Mouse (Mus musculus) lung, postnatal 0 days (tissue): ENCODE measurements around the gene Ifitm3. TPM values are rescaled to one million over a fixed set of nuclear protein-coding genes. Genes with fewer than 3 reads are reported as not detected.

ENCODE experiments used
- ATAC-seq: fragments of 200-750 bp; cut with Nextera tagmentation; 2 replicates; pipeline ENCODE4 v1.8.0; 2017; ENCODE audit warnings: moderate library complexity
- DNase-seq: peaks from one replicate; pipeline ENCODE4 v3.0.0-alpha.2; 2016; ENCODE audit warnings: low spot score
- H3K27ac ChIP-seq: fragments of 300-500 bp; sonication (generic); 2 replicates; pipeline ENCODE4 v1.5.1; 2014; ENCODE audit warnings: antibody characterized with exemption, mild to moderate bottlenecking, low read length, mixed read lengths
- H3K27me3 ChIP-seq: fragments of 300-500 bp; sonication (generic); replicated peaks from 2 replicates; pipeline ENCODE4 v1.6.1; 2014; ENCODE audit warnings: low read length, mixed read lengths; ENCODE audit not compliant: insufficient read depth
- H3K36me3 ChIP-seq: fragments of 300-500 bp; sonication (generic); 2 replicates; pipeline ENCODE4 v1.6.1; 2014; ENCODE audit warnings: low read length, mixed read lengths; ENCODE audit not compliant: insufficient read depth
- H3K4me1 ChIP-seq: fragments of 300-500 bp; sonication (generic); 2 replicates; pipeline ENCODE4 v1.6.1; 2014; ENCODE audit warnings: antibody characterized with exemption, low read depth, low read length, mixed read lengths; ENCODE audit not compliant: insufficient read depth
- H3K4me2 ChIP-seq: fragments of 300-500 bp; sonication (generic); replicated peaks from 2 replicates; pipeline ENCODE4 v1.6.1; 2014; ENCODE audit warnings: low read depth, mild to moderate bottlenecking, low read length, moderate library complexity, mixed read lengths
- H3K4me3 ChIP-seq: fragments of 300-500 bp; sonication (generic); 2 replicates; pipeline ENCODE4 v1.5.1; 2014; ENCODE audit warnings: low read depth, low read length
- H3K9ac ChIP-seq: fragments of 300-500 bp; sonication (generic); replicated peaks from 2 replicates; pipeline ENCODE4 v1.6.1; 2014; ENCODE audit warnings: low read depth, mild to moderate bottlenecking
- H3K9me3 ChIP-seq: fragments of 300-500 bp; sonication (generic); 2 replicates; pipeline ENCODE4 v1.6.1; 2016; ENCODE audit warnings: low read length, mixed read lengths
- CTCF ChIP-seq: IDR thresholded peaks from 2 replicates; pipeline ENCODE4 v1.5.1; 2016; ENCODE audit warnings: antibody characterized with exemption, mild to moderate bottlenecking
- EP300 ChIP-seq: IDR thresholded peaks from 2 replicates; pipeline ENCODE4 v1.6.1; 2016; ENCODE audit warnings: antibody characterized with exemption, mild to moderate bottlenecking, control low read depth
- WGBS: fragments of 180-500 bp; shearing (Covaris S2); extraction: QIAGEN DNeasy Blood & Tissue Kit; methylation state at CpG from one replicate; pipeline ENCODE4 v1.1.7; 2014; 5-methylcytosine and 5-hydroxymethylcytosine counted together
- polyA plus RNA-seq: library from polyadenylated mRNA; unstranded; fragments of >200 nt; fragmentation: Nextera tagmentation; extraction: Ambion mirVana; gene quantifications from 2 replicates; pipeline ENCODE4 v1.2.1, GENCODE M21; 2015

Gene Ifitm3
- polyA plus RNA-seq, 1 experiment from 2014 or later, result 1,037 TPM

GRCm38 (mm10) chr7:141046931-141047580, 36.5 kb upstream of the Ifitm3 start:
- H3K4me1 ChIP-seq, result peaks cover 3% of the 10 kb centered on the region; the same call in 1 of the 2 replicates
- peak overlapping the region; percentile 93 for H3K27ac ChIP-seq
- 56% methylated on average over 6 of the region's 6 CpGs for WGBS
- H3K4me3 ChIP-seq, result no peak overlapping the region
- H3K9ac ChIP-seq, result no peak overlapping the region
- DNase-seq (peak; percentile 68), ATAC-seq (peak; percentile 22)
- peak; percentile 55; the same call in 1 of the 2 replicates for TF ChIP-seq EP300
- TF ChIP-seq CTCF, result peak; percentile 25
- H3K36me3 ChIP-seq, result no peaks in the 10 kb centered on the region
- no peaks in the 10 kb centered on the region for H3K9me3 ChIP-seq
- H3K27me3 ChIP-seq, result no peaks in the 10 kb centered on the region
- peak overlapping the region; percentile 68; the same call in 1 of the 2 replicates for H3K4me2 ChIP-seq

GRCm38 (mm10) chr7:141042539-141042938, 32.0 kb upstream of the Ifitm3 start:
- H3K4me2 ChIP-seq, result no peak overlapping the region
- no peak for TF ChIP-seq EP300
- no peak for TF ChIP-seq CTCF
- DNase-seq (no peak), ATAC-seq (no peak)
- no peak overlapping the region for H3K4me3 ChIP-seq
- WGBS, result 57% methylated on average over 4 of the region's 4 CpGs
- H3K27me3 ChIP-seq, result no peaks in the 10 kb centered on the region
- no peak overlapping the region for H3K9ac ChIP-seq
- H3K27ac ChIP-seq, result no peak overlapping the region
- no peaks in the 10 kb centered on the region for H3K36me3 ChIP-seq
- H3K4me1 ChIP-seq, result no peaks in the 10 kb centered on the region; the same call in 1 of the 2 replicates
- H3K9me3 ChIP-seq, result no peaks in the 10 kb centered on the region

- Histone ChIP-seq H3K36me3 (no peaks in the 10 kb centered on the region), H3K9ac (no peak overlapping the region), H3K27ac (peak overlapping the region; percentile 89), H3K4me1 (no peaks in the 10 kb centered on the region), H3K9me3 (no peaks in the 10 kb centered on the region), H3K27me3 (no peaks in the 10 kb centered on the region), H3K4me3 (no peak overlapping the region), H3K4me2 (no peak overlapping the region)
- TF ChIP-seq CTCF, result no peak
- TF ChIP-seq EP300, result peak; percentile 64; the same call in 1 of the 2 replicates
- DNase-seq, result peak; percentile 94
- WGBS, result 4% methylated on average over 5 of the region's 5 CpGs
- ATAC-seq, result peak; percentile 95
Observed at GRCm38 (mm10) chr7:141041661-141042060, 31.1 kb upstream of the Ifitm3 start.

GRCm38 (mm10) chr7:141040867-141041606, 30.5 kb upstream of the Ifitm3 start:
- Histone ChIP-seq H3K9me3 (no peaks in the 10 kb centered on the region), H3K4me1 (no peaks in the 10 kb centered on the region), H3K27me3 (no peaks in the 10 kb centered on the region), H3K36me3 (no peaks in the 10 kb centered on the region), H3K27ac (peak overlapping the region; percentile 89), H3K4me2 (no peak overlapping the region), H3K4me3 (no peak overlapping the region), H3K9ac (0 out of 2 replicates have a peak overlapping the region, but pooled peaks have one; percentile 8)
- WGBS, result 33% methylated on average over 7 of the region's 9 CpGs
- DNase-seq (peak; percentile 75), ATAC-seq (peak; percentile 57)
- TF ChIP-seq EP300, result no peak
- TF ChIP-seq CTCF, result no peak

GRCm38 (mm10) chr7:141039386-141040107, 29.0 kb upstream of the Ifitm3 start:
- Histone ChIP-seq H3K4me2 (no peak overlapping the region), H3K9ac (no peak overlapping the region), H3K27me3 (no peaks in the 10 kb centered on the region), H3K4me3 (no peak overlapping the region), H3K9me3 (no peaks in the 10 kb centered on the region), H3K27ac (no peak overlapping the region), H3K36me3 (no peaks in the 10 kb centered on the region), H3K4me1 (no peaks in the 10 kb centered on the region)
- 91% methylated on average over 4 of the region's 4 CpGs for WGBS
- no peak for ATAC-seq
- DNase-seq, result no peak
- no peak for TF ChIP-seq CTCF
- TF ChIP-seq EP300, result no peak
